Mouse (Mus musculus): ENCODE results near the gene Zfp28. TPM values are rescaled to one million over a fixed set of nuclear protein-coding genes. Genes with fewer than 3 reads are reported as not detected.

Gene Zfp28
- total RNA-seq, 2 experiments from 2014 or later, result 1.0 to 2.0 TPM

- peak; percentile 99 for ATAC-seq (replicated peaks; ENCODE audit: poor library complexity, severe bottlenecking)
These were observed 15.2 kb downstream of the Zfp28 start, which contains the start of gene Smim17 for GRCm38 (mm10) chr7:6397996-6398975. TSS of gene Smim17 (plus strand) at chr7:6398715.

- ATAC-seq (replicated peaks; ENCODE audit: poor library complexity, severe bottlenecking), result peak; percentile 100
These were observed 26.9 kb downstream of the Zfp28 start, which contains the start of gene Gm20715 for GRCm38 (mm10) chr7:6410043-6410442. TSS of gene Gm20715 (plus strand) at chr7:6410277.

GRCm38 (mm10) chr7:6414626-6415441 is 31.7 kb downstream of the Zfp28 start:
- no peak for ATAC-seq (replicated peaks; ENCODE audit: poor library complexity, severe bottlenecking)

DNA sequence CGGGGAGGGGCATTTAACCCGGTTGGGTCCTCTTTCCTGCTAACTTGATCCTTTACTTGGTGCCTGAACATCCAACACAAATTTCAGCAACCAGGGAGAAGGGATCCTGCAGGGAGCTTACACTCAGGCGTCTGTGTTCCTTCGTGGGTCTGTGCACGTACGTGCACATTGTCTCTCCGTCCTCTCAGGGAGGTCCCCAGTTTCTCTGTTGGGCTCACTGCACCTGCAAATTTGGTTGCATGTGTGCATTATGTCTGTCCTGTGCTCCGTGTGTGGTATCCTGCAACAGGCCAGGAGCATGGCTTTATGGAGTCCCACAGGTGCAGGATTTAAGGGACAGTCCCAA is 32.3 kb downstream of the Zfp28 start:
- ATAC-seq (replicated peaks; ENCODE audit: poor library complexity, severe bottlenecking), result no peak

DNA sequence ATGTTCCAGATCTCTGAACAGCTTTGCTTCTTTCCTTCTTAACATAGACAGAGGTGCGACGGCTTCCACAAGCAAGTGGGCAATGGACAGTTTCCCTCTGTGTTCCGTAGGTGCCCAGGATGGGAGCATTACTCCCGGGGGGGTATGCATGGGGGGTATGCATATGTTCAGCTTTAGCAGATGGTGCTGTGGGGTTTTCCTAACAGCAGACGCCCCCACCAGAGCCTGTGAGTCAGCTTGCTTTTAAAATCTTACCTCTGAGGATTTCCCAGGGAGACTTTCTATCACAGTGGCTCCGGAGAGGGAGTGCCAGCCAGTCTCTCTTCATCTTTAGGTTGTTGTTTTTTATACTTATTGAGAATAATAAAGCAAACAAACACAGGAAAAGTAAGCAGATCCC is 36.8 kb downstream of the Zfp28 start:
- no peak for ATAC-seq (replicated peaks; ENCODE audit: poor library complexity, severe bottlenecking)

- no peak for ATAC-seq (replicated peaks; ENCODE audit: poor library complexity, severe bottlenecking)
These were observed 46.3 kb downstream of the Zfp28 start for GRCm38 (mm10) chr7:6429381-6429780.

DNA sequence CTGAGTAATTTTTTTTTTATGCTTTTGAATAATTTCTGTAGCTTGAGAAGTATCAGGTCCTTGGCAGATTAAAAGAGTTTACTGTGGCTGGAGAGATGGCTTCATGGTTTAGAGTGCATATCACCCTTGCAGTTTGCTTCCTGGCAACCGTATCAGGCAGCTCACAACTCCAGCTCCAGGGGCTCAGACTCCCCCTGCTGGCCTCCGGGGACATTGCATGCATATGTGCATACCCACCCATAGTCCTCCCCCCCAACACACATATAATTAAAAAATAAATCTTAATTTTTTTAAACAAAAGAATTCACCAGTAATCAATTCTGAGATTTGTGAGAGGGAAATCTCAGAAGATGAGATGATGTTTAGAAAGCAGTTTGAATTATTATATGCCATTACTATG is 47.2 kb downstream of the Zfp28 start:
- peak; percentile 86 for ATAC-seq (replicated peaks; ENCODE audit: poor library complexity, severe bottlenecking)

GRCm38 (mm10) chr7:6438388-6438787 is 55.3 kb downstream of the Zfp28 start, which contains the start of gene Olfr1344:
TSS of gene Olfr1344 (plus strand) at chr7:6438688.
- no peak for ATAC-seq (replicated peaks; ENCODE audit: poor library complexity, severe bottlenecking)

DNA sequence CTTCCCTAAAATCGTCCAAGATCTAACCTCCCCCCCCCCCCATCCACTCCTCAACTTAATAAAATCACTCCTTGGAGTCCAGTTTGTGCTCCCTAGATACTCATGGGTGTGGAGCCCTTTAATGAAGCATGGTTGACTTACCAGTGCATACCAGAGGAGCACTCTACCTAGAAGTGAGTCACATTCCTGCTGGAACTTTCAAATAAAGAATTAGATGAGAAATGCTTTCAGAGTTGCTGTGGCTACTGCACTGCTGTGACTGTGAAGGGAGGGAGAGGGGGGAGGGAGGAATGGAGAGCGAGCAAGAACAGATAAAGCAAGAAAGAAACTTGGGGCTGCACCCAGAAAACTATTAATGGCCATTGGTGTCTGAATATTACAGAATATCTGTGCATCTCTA is 58.1 kb downstream of the Zfp28 start:
- no peak for ATAC-seq (replicated peaks; ENCODE audit: poor library complexity, severe bottlenecking)

Other genes with a start within 250 kb of the Zfp28 start
- 22.6 and 23.7 TPM in 2 replicates for gene Zfp787, start 227.3 kb upstream of the Zfp28 start, total RNA-seq (2014; fragmentation: Nextera tagmentation)
- 20.2 and 32.4 TPM in 2 replicates for gene Zfp787, start 227.3 kb upstream of the Zfp28 start, total RNA-seq (2017)
- gene Zfp444, start 211.1 kb upstream of the Zfp28 start, total RNA-seq (2014; fragmentation: Nextera tagmentation), result 11.6 and 14.7 TPM in 2 replicates
- gene Zfp444, start 211.1 kb upstream of the Zfp28 start, total RNA-seq (2017), result 20.1 and 23.3 TPM in 2 replicates
- not detected in 2 replicates for gene Galp, start 186.2 kb upstream of the Zfp28 start, total RNA-seq (2014; fragmentation: Nextera tagmentation)
- not detected in 2 replicates for gene Galp, start 186.2 kb upstream of the Zfp28 start, total RNA-seq (2017)
- gene Zscan5b, start 161.0 kb upstream of the Zfp28 start, total RNA-seq (2014; fragmentation: Nextera tagmentation), result not detected in 2 replicates
- not detected in 2 replicates for gene Zscan5b, start 161.0 kb upstream of the Zfp28 start, total RNA-seq (2017)
- gene Epp13, start 130.6 kb upstream of the Zfp28 start, total RNA-seq (2014; fragmentation: Nextera tagmentation), result not detected in 2 replicates
- not detected in 2 replicates for gene Epp13, start 130.6 kb upstream of the Zfp28 start, total RNA-seq (2017)
- 3.7 and 3.8 TPM in 2 replicates for gene Zfp667, start 96.7 kb upstream of the Zfp28 start, total RNA-seq (2014; fragmentation: Nextera tagmentation)
- gene Zfp667, start 96.7 kb upstream of the Zfp28 start, total RNA-seq (2017), result 1.4 and 2.8 TPM in 2 replicates
- 2.5 and 8.0 TPM in 2 replicates for gene Zfp583, start 52.0 kb upstream of the Zfp28 start, total RNA-seq (2014; fragmentation: Nextera tagmentation)
- 1.3 and 2.1 TPM in 2 replicates for gene Zfp583, start 52.0 kb upstream of the Zfp28 start, total RNA-seq (2017)
- gene Gm3854, start 39.5 kb upstream of the Zfp28 start, total RNA-seq (2014; fragmentation: Nextera tagmentation), result 0.96 and 1.8 TPM in 2 replicates
- 0.31 TPM in 1 of 2 replicates, not detected in the other for gene Gm3854, start 39.5 kb upstream of the Zfp28 start, total RNA-seq (2017)
- 1.8 and 2.9 TPM in 2 replicates for gene Zfp78, start 20.0 kb upstream of the Zfp28 start, total RNA-seq (2014; fragmentation: Nextera tagmentation)
- 0.88 and 2.6 TPM in 2 replicates for gene Zfp78, start 20.0 kb upstream of the Zfp28 start, total RNA-seq (2017)
- not detected in 2 replicates for gene Smim17, start 15.4 kb downstream of the Zfp28 start, total RNA-seq (2014; fragmentation: Nextera tagmentation)
- not detected in 2 replicates for gene Smim17, start 15.4 kb downstream of the Zfp28 start, total RNA-seq (2017)
- gene Gm20715, start 27.0 kb downstream of the Zfp28 start, total RNA-seq (2014; fragmentation: Nextera tagmentation), result not detected in 2 replicates
- gene Gm20715, start 27.0 kb downstream of the Zfp28 start, total RNA-seq (2017), result 0.15 TPM in 1 of 2 replicates, not detected in the other
- not detected in 2 replicates for gene Olfr1344, start 55.4 kb downstream of the Zfp28 start, total RNA-seq (2014; fragmentation: Nextera tagmentation)
- not detected in 2 replicates for gene Olfr1344, start 55.4 kb downstream of the Zfp28 start, total RNA-seq (2017)
- not detected in 2 replicates for gene Olfr1336, start 72.9 kb downstream of the Zfp28 start, total RNA-seq (2014; fragmentation: Nextera tagmentation)
- gene Olfr1336, start 72.9 kb downstream of the Zfp28 start, total RNA-seq (2017), result not detected in 2 replicates
- gene Olfr1346, start 83.8 kb downstream of the Zfp28 start, total RNA-seq (2014; fragmentation: Nextera tagmentation), result not detected in 2 replicates
- gene Olfr1346, start 83.8 kb downstream of the Zfp28 start, total RNA-seq (2017), result not detected in 2 replicates
- not detected in 2 replicates for gene Olfr5, start 103.6 kb downstream of the Zfp28 start, total RNA-seq (2014; fragmentation: Nextera tagmentation)
- gene Olfr5, start 103.6 kb downstream of the Zfp28 start, total RNA-seq (2017), result 0.04 TPM in 1 of 2 replicates, not detected in the other
- not detected in 2 replicates for gene Olfr1347, start 116.5 kb downstream of the Zfp28 start, total RNA-seq (2014; fragmentation: Nextera tagmentation)
- gene Olfr1347, start 116.5 kb downstream of the Zfp28 start, total RNA-seq (2017), result not detected in 2 replicates
- not detected in 2 replicates for gene Olfr1348, start 125.5 kb downstream of the Zfp28 start, total RNA-seq (2014; fragmentation: Nextera tagmentation)
- not detected in 2 replicates for gene Olfr1348, start 125.5 kb downstream of the Zfp28 start, total RNA-seq (2017)
- not detected in 2 replicates for gene Olfr1349, start 139.7 kb downstream of the Zfp28 start, total RNA-seq (2014; fragmentation: Nextera tagmentation)
- not detected in 2 replicates for gene Olfr1349, start 139.7 kb downstream of the Zfp28 start, total RNA-seq (2017)
- gene Olfr1350, start 181.5 kb downstream of the Zfp28 start, total RNA-seq (2014; fragmentation: Nextera tagmentation), result not detected in 2 replicates
- not detected in 2 replicates for gene Olfr1350, start 181.5 kb downstream of the Zfp28 start, total RNA-seq (2017)

Measured in granulocyte monocyte progenitor cell, adult 5-6 weeks (primary cell).